Mouse (Mus musculus) fat pad, adult 2 months (tissue): ENCODE measurements around the gene Gbx2.

Source experiments
- DNase-seq: peaks from one replicate; pipeline ENCODE4 v3.0.0-alpha.2; 2011; ENCODE audit warnings: low read depth, low spot score; ENCODE audit errors: extremely low read depth

The Gbx2 gene

GRCm38 (mm10) chr1:89913611-89914010 lies 17.4 kb downstream of the Gbx2 start:
- DNase-seq, result no peak

- no peak for DNase-seq
Observed at GRCm38 (mm10) chr1:89912392-89912791, 18.6 kb downstream of the Gbx2 start.

- DNase-seq, result no peak
Observed at GRCm38 (mm10) chr1:89909796-89910195, 21.2 kb downstream of the Gbx2 start.

DNA sequence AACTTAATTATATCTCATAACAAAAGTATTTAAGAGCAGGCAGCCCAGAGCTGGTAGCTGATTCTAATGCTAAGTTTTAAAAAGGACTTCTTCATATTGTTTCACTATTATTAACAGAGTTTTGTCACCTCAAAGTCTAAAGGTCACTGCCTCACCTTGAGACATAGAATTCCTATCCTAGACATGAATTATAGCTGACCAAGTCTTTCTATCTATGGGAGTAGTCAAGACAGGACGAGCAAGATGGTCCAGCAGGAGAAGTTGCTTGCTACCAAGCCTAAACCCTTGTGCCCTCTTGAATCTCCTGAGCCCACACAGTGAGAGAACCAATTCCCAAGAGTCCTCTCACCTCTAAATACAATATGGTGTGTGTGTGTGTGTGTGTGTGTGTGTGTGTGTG lies 28.3 kb downstream of the Gbx2 start:
- no peak for DNase-seq

DNA sequence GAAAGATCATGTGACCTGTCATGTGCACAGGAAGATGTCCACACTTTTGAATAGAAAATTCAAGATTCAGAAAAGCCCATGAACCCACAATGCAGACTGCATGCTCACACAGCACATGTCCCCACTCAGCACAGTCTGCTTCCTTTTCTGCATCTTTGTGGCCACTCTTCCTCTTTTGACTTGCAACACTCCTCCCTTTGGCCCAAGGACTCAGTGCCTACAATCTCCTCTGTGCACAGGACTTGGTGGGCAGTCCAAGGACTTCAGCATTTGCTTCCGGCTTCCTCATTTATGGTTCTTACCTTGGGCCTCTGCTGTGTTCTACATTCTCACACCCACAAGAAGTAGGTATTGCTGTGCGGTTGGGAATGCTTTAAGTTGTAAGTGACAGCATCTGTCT lies 28.7 kb downstream of the Gbx2 start:
- DNase-seq, result no peak

GRCm38 (mm10) chr1:89901381-89901780 lies 29.6 kb downstream of the Gbx2 start:
- DNase-seq, result no peak

DNA sequence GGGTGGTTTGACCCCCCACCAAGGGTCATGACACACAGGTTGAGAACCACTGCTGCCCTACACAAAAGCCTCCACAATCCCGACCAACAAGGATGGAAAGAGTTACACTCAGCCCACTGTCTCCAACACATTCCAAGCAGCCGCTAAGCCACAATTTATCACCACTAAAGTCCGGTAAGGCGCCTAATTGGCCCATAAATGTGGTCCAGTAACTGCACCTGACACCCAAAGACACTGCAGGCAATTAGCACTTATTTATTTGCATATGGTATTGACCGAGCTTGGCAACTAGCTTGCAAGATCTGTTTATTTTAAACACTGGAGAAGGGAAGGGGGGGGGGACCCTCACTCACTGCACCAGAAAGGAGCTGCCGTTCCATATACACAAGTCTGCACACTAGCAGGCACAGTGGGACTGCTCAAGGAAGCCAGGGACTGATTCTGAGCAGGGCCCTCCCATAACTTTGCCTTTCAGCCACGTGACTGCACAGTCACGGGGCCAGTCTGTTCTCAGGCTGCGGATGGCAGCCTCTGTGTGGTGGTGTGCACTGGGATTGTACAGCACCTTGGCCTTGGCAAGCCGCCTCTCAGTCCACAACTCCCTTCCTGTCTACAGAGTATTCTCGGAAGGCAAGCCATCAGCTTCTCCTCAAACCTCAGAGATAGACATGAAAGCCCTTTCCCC lies 31.1 kb downstream of the Gbx2 start:
- no peak for DNase-seq

DNA sequence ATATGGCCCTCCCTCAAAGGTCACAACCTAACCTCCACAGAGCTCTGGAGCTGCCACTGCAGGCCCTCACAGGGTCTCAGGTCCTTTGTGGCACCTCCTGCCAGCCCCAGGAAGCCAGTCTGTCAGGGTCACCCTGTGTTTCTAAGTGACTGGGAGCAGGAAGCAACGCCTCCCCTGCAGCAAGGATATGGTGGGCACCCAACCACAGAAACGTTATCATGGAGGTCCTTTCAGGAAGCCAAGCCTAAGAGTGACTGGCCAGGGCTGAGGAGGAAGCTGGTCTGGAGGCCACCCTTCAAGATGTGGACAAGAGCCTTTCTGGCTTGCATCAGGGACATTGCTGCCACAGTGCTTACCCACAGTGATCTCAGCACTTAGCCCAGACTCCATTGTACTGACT lies 31.9 kb downstream of the Gbx2 start:
- no peak for DNase-seq

DNA sequence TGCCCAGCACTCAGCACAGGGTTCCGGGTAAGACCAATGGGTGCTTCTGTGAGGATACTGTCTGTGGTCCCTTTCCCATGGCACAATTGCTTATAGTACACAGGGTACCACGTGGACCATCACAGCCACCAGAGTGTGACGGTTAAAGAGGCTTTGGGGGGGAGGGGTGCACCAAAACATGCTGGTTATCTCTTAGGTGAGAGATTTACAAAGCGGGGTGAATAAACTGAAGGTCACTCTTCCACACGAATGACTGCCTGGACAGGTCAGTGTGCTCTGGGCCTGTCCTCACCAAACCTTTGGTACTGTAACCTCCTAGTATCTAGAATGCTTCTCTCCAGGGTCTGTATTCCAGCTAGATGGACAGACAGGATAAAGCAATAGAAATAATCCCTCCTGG lies 35.2 kb downstream of the Gbx2 start:
- DNase-seq, result no peak

- no peak for DNase-seq
Observed at GRCm38 (mm10) chr1:89892281-89892680, 38.7 kb downstream of the Gbx2 start.

DNA sequence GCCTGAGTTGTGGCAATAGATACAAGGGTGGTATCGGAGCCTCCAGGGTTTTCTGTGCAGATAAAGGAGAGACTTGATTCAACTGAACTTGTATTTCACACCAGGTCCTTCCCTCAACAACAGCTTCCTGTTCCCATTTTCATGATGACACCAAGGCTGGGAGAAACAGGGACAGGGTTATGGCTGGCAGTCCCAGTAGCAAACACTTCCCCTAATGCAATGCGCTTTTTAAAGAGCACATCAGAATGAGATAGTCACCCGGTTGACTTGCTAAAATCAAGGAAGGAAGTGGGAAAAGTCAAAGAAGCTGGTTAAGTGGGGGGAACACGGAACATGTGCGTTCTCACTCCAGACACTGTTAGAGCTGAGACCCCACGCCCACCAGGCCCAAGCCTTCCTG lies 39.6 kb downstream of the Gbx2 start:
- DNase-seq, result no peak

GRCm38 (mm10) chr1:89885696-89886095 lies 45.3 kb downstream of the Gbx2 start:
- DNase-seq, result no peak

GRCm38 (mm10) chr1:89884335-89884734 lies 46.6 kb downstream of the Gbx2 start:
- DNase-seq, result no peak

GRCm38 (mm10) chr1:89880834-89881233 lies 50.1 kb downstream of the Gbx2 start:
- DNase-seq, result no peak

- DNase-seq, result no peak
Observed at GRCm38 (mm10) chr1:89880193-89880592, 50.8 kb downstream of the Gbx2 start.

DNA sequence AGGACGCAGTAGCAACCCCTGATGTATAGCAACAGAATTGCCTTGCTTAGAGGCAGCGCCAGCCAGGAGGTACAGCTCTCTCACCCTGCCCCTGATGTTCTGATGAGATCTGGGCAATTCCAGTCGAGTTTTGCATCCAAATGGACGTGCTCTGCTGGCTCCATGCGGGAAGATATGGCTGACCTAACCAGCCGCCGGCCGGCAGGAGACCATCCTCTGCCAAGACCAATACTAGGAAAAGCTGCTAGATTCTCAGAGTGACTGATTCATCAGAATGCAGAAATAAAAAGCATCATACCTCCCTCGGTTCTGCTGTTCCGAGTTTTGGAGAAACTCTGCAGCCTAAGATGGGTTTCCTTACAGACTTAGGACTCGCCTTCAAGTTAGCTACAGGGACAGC lies 52.5 kb downstream of the Gbx2 start:
- DNase-seq, result no peak
